Mouse (Mus musculus) telencephalon, adult 2 months (tissue): Measurements from ENCODE around the gene Gsto1.

Source experiments
- DNase-seq: peaks from one replicate; pipeline ENCODE4 v3.0.0-alpha.2; 2011; ENCODE audit warnings: low read depth, low spot score

Gene Gsto1

DNA sequence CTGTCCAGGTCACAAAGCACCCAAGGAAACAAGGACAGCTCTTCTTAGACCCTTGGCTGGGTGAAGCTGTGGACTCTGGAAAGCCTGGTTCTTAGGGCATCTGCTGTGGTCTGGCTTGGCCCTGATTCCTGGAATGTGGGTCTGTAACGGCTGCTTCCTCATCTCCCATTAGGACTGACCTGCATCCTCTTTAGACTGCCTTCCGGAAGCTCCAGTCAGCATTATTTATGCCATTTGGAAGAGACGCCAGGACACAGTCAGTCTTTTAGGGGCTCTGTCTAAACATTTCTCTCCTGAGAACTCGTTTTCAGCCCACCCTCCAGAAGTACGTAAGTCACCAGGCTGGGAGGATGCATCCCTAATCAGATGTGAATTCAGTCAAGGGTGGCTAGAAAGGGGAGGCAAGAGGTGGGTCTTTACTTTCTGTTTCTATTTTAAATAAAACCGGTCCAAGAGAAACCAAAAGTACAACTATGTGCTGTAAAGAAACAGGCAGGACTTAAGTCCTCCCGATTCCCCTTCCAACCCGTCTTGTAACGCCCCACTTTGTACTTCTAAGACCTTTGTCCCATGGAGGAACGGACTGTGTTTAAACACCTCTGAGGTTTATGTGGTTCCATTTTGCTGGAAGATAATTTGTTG, 35.8 kb downstream of the Gsto1 start:
- no peak for DNase-seq

DNA sequence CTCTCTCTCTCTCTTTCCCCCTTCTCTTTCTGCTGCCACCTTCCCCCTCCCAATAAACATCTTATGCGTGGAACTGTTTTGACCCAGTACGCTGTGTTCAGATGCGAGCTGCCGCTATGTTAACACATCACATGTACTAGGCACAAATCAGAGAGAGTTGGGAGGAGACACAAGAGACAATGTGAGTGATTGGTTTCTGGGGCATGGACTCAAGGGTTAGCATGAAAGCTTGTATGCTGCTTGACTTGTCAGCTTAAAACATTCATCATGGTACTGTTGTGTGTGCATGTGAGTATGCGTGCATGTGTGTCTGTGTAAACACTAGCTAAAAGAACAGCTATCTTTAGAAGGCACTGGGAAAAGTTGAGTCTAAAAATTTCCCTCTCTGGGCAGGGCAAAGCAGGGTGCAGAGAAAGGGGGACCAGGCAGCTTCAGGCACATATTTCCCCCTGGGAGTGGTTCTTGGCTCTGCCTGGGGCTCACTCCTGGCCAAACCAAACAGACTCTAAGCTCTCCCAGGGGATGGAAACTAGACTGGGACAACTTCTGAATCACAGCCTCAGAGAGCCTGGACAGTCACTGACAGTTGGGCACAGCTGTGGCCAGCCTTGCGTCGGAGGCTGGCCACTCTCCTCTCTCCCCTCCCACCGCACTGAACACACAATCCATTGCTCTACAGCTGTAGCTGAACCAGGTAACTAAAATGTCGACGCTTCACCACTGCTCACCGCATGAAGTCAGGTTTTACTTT, 37.0 kb downstream of the Gsto1 start:
- no peak for DNase-seq

DNA sequence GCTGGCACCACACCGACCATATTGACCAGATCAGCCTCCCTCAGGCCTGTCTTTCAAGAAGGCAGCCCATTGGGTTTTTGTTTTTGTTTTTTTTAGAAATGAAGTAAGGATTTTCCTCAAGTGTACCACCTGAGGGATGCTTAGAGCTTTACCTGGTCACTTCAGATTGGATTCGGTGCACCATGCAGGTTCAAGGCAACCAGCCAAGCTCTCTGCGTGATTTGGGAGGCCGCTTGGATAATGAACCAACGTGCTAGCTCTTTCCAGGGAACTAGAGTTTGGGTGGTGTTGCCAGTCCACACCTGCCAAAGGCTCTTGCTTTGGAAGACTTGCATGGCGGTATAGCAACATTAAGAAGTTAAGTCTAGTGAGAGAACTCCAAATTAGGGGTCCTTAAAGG, 38.3 kb downstream of the Gsto1 start:
- no peak for DNase-seq

DNA sequence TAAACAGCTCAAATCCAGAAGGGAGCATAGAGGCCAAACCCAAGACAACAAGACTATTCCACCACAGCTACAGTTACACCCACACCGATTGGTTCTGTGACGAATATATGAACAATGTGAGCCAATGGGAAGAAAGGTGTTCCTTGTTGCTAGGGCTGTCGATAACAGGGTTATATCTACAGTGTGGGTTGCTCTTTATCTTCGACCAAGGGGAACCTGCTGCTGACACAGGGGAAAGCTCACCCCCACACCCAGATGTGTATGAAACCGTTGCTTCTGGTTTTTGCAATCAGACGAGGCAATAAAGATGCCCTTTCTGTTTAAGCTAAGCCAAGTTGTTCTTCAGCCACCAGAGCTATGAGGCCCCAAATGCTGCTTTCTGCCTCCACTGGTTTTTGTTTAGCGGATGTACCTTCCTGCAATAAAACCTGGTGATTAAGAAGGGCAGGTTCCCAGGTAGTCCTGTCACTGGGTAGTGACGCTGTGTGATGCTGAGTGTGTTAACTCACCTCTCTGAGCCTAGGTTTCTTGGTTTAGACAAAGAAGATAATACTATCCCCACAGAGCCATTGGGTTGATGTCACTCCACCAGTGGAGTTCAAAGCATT, 43.8 kb downstream of the Gsto1 start:
- no peak for DNase-seq

DNA sequence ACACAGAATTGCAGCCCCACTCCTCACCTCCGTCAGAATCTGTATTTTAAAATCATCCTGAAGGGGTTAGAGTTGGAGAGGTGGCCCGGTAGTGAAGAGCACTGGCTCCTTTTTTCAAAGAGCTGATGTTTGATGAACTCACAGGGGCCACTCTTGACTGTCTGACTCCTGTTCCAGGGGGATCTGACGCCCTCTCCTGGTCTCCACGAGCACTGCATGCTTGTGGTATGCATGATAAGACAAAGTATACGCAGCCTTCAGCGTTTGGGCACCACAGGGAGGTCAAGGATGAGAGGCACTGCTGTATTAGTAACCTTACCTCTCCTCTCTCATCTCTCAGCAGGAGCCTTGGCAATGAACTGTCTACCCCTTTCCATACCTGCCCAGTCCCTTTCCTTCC, 45.2 kb downstream of the Gsto1 start:
- no peak for DNase-seq

DNA sequence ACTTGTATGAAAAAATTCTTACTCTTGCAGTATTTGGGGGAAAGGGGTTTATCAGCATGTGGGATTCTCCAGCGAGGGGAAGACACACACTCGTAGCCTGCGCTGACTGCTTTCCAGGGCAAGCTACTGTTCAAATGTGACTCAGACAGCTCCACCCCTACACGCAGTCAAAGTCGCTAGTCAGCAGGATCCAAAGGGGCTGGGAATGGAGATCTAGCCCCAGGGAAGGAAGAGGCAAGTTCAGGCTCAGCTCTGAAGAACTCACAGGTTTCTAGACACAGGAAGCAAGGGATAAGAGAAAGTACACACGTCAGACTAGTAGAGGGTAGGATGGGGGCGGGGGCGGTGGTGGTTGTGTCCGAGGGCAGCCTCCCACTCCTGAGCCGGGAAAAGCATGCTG, 45.8 kb downstream of the Gsto1 start:
- no peak for DNase-seq

DNA sequence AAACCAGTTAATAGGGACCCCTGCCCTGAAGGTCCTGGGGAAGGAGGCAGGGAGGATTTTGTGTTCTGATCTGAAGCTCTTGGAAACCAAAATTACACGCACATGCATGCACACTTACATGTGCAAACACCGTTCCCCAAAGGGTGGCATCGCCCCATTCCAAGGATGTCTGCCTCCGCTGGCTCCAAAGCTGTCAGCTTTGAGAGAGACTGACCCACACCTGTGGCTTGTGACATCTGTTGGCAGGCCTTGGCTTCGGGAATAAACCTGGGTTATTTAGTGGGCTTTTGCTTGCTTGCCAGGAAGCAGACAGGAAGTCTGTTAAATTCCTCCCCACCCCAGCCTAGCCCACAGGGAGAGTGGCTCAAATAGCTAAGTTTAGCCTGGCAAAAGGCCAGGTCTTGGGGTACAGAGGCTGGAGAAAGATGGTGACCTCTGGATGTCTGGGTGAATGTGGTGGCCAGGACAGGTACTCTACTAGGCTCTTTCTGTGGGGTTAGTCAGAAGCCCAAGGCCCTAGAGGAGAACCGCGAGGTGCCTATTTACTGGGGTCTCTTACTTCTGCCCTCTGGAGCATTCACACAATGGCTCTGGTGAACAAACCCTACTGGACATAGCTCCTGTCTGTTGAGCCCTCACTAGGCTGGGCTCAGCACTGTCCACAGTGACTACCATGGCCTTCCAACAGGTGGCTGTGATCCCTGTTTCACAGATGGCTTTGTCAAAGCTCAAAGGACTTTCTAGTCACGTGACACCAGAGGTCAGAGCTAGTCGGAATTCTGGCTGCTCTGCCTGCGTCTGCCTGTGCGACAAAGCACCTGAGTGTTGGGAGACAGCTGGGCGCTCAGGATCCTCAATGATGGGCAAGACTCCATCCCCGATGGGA, 47.8 kb downstream of the Gsto1 start:
- DNase-seq, result no peak

DNA sequence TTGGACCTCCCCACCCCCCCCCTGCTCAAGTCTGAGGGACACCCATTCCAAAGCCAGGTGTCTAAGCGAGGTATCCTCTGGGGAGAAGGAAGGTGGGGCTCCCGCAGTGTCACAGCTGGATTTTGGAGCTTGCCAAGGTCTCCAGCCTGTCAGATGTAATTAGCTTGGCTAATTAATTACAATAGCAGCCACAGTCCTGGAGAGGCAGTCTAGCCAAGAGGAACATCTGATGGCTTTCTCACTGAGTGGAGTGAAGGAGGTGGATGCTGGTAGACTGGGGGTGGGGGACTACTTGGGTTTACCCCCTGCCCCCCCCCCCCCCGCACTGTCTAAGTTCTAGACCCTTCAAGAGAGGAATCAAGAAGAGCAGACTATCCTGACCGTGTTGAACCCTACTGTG, 48.9 kb downstream of the Gsto1 start:
- DNase-seq, result no peak

DNA sequence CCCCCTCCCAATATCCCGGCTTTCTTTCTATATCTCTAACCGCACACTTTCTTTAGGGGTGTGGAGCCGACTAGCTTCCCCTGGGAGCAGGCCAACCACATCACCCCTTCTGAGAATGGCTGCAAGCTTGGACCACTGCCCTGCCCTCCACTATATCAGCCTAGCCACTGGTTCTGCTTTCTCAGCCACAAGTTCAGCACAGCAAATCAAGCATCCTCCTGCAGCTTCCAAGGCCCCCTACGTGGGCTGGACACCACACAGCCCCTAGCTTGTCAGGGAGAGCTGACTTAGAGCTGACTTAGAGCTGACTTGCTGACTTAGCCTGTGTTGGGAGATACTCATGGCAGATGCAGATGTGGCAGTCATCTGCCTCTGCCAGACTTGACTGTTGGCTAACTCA, 50.3 kb downstream of the Gsto1 start:
- DNase-seq, result no peak

DNA sequence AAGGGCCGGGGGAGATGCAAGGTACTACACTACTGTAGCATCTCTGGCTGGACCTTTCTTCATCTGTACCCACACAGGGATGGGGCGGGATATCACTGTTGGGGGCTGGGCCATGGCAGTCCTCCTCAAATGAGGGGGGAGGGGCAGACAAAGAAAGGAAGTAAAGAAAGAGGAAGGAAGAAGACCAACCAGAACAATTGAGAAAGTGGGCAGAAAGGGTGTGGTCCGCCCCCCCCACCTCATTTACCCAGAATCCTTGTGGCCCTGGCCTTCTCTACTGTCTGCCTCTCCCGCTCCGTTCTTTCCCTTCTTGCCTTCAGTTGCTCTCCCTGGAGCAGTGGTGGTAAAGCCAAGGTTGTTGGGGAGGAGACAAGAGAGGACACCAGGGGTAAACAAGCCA, 50.8 kb downstream of the Gsto1 start:
- DNase-seq, result no peak

DNA sequence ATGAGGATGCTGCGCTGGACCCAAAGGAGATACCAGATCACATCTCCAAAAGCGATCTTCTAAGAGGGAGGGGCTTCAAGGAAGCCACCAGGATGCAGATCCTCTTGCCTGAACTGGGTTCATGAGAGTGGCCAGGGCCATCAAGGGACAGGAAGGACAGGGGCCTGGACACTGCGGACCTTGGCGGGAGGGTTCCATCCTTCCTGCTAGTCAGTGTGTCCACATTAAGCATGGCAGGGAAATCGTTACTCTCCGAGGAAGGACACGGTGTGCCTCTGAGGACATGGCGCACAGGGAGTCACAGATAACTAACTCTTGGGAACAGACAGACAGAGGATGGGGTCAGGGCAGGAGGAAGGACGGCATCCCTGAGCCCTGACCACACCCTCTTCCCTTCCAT, 52.8 kb downstream of the Gsto1 start:
- no peak for DNase-seq

DNA sequence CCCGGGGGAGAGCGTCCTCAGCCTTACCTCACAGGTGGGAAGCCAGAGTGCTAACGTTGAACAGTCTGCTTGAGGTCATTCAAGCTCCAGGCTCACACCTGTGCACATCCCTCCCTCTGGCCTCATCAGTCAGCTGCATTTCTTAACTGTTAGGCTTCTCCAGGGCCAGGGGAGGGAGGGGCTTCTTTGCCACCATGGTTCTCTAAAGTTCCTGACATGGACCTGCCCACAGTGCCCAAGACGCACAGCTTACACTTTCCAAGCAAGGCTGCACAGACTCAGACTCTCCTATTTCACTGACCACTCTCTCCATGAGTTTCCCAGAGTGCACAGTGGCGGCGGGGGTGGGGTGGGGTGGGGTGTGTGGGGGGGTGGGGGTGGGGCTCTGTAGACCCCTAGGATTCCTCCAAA, 54.2 kb downstream of the Gsto1 start:
- DNase-seq, result no peak

DNA sequence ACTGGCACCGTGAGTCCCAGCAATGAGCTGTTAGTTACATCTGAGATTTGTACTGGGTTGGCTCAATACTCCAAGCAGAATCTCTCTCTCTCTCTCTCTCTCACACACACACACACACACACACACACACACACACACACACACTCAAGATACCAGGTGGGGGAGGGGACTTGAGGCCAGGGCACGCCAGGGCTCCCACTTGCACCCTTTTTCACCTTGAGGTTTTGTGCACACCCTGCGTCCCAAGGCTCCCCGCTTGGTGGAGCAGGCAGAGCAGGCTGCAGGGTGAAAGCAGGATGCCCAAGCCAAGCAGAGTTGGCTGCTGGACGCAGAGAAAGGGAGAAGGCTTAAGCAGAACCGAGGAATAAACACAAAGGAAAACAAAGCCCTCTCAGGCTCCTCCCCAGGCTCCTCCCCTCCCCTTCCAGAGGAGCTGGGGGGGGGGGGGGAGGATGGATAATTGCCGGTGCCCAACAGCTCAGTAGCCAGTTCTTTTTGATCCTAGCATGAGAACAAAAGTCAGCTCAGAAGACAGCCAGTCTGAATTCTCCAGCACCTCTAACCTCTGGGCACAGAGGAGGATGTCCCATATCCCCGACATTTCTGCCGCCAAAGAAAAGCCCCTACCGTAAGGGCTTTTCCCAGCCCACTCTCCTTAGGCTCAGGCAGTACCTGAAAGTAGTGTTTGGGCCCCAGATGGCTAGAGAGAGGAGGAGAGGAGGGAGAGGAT, 54.8 kb downstream of the Gsto1 start:
- DNase-seq, result no peak

DNA sequence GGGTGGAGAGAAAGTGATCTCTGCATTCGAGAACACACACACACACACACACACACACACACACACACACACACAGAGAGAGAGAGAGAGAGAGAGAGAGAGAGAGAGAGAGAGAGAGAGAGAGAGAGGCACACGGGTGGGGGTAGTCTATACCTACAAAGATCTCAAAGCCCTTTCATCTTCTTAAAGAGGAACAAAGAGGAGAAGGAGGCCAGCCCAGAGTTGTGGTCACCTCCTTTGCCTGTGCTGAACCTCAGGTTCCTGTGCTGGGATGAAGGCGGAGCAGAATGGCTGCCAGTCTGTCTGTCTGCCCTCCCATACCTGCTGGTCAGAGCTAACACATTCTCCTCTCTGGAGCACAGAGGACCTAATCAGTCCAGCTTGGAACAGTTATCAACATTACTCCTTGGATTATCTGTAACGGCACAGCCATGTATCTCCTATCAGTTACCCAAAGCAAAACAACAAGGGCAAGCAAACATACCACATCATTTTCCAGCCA, 55.4 kb downstream of the Gsto1 start:
- DNase-seq, result no peak

DNA sequence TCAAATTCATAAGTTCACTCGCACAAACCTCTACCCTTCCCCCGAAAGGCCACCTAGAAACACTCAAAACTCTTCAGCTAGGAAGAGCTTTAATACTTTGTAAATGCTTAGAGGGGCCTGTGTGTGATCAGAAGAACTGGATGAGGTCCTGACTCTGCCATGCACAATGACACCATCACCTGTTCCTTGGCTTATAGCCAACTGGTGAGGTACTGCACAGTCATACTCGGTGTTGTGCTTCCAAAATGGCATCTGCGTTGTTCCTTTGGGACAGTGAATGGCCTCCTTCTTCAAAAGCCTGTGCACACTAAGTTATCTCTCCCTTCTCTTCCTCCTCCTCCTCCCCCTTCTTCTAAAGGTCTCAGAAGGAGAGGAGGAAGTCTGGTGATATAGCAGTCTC, 56.0 kb downstream of the Gsto1 start:
- DNase-seq, result no peak

DNA sequence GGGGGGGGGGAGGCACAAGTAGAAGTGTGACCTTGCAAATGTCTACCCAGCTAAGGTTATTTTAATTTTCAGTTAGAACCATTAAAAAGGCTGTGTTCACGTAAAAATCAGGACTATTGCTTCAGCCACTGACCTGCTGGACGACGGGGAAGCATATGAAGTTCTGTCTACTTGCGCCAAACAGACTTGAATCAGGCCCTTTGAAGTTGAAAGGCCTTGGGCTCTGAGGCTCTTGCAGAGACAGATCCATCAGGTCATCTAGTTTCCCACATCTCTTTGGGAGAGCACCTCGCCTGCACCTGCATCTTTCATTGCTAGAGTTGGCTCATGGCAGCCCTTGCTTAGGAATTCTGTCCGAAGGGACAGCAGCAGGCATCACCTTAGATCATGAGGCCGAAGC, 58.6 kb downstream of the Gsto1 start:
- no peak for DNase-seq

DNA sequence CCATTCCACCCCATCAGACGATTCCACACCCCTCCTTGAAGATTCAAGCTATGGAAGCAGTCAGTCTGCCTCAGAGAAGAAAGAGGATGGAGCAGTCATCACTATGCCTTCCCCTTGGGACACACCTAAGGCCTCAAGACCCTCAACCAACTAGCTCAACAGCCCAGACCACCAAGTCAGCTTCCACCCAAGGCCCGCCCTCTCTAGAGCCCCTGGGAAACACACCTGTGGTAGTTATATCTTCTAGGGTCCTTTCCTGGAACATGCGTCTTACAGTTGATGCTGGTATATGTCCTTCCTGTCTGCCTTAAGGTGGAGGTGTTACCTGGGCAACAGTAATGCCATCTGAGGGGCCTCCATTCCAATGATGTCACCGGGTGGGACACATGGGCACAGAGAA, 59.4 kb downstream of the Gsto1 start:
- DNase-seq, result no peak
